Mouse (Mus musculus): ENCODE measurements at regions not wholly inside any gene's neighbourhood (a gene's known extent, or its start where the extent isn't known, plus 50 kb on each side); places are given as distances from the start of the nearest gene placed in this dataset.

- no peak for DNase-seq (ENCODE audit: low spot score in 2 of 2)
Observed at GRCm38 (mm10) chr7:69398299-69398698, 649.3 kb upstream of the Arrdc4 start.

DNA sequence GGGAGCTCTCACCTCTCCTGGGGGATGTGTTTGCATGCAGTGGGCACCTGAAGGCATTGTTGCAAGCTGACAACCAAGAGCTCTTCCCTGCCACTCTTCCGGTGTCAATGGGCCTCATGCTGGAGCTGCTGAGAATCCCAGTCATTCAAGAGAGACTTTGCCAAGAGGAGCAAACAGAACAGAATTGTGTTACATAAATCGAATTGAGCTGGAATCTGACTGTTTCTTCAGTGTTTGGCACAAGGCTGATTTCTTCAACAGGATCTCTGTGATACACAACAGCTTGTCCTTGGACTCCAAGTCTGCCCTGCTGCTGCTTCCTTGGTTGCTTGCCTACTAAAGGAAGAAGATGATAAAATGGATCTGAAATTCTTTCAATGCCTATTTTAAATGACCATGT, 647.8 kb upstream of the Arrdc4 start:
- DNase-seq (ENCODE audit: low spot score in 2 of 2) = peak in 1 of 2 experiments; percentile 4
